Mouse (Mus musculus): ENCODE measurements at regions not wholly inside any gene's neighbourhood (a gene's known extent, or its start where the extent isn't known, plus 50 kb on each side); places are given as distances from the start of the nearest gene placed in this dataset.

DNA sequence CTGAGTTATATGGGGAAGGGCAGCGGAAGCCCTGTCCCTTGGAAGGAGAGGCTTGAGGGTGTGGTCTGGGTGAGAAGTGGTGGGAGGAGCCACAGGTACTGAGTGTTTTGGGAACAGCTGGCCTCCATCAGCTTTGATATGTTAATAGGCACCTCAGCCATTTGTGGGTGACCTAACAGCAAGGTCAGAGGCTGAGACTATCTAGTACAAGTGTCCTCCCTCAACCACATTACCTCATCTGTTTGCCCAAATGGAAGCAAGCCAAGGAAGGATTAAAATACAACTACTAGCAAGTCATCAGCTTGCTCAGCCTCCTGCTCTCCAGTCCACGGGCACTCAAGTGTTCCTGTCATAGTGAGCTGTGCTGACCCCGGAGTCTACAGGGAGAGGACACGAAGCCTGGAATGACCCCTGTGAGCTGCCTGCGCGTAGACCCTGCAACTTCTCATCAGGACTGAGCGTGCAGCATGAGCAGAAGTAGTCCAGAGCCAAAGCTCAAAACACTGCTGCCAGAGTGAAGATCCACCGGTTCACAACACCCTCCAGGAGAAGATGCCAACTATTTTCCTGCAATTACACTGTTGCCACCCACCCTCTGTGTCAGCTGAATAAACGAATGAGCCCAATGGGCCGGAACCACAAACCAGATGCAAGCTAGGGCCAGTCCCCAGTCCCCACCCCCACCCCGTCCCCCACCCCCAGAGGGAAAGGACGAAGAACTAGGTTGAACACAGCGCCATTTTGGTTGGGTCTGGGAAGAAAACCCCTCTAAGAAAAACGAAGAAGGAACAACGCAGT lies 239.6 kb downstream of the Qk start:
- DNase-seq (ENCODE audit: low spot score in 2 of 2), result no peak

DNA sequence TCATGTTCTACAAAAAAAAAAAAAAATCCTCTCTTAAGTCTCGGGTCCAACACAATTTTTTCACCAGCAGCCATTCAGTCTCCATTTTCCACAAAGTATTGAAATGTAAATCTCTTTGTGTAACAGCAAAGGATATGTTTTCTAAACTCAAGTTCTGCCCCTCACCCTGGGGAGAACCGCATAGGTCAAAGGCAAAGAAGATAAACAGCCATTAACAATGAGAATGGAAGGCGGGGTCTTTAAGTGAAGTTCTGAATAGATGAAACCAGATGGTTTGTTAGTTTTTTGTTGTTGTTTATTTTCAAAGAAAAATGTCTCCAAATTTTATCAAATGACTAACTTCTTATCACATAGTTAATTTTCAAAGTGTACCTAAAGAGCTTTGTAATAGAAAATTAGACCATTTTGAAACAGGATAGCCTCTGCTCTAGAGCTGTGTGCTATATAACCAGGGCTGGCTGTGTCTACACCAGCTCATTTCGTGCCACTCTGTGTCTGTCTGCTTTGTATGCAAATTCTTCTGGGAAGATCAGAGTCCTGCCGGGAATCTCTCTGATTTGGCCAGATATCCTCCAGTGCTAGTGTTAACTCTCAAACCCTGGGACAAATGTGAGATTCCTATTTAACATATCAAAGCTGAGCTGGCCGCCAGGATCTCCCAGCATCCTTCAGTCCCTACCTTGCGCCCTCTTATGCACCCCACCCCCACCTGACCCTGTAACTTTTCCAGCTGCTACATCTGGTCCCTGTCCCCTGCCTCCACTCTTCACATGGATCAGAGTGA lies 240.9 kb downstream of the Qk start:
- no peak for DNase-seq (ENCODE audit: low spot score in 2 of 2)

- DNase-seq (ENCODE audit: low spot score in 2 of 2), result no peak
Observed at GRCm38 (mm10) chr17:10073301-10073700, 246.4 kb downstream of the Qk start.

DNA sequence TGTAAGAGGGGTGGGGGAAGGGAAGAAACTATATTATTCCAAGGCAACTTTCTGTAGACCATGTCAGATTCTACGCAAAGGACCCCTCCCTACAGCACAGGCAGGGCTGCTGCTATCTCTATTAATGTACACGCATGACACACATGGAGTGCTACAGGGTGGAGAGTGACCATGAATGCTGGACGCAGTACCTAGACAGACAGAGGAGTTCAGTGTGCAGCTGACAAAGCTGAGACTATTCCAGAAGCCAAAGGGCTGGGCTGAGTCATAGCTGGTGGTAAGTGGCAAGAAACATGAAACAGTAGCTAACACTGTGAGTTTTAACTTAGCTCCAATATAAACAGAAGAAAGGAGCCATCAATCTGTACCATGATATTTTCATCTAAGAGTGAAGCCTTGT lies 250.4 kb downstream of the Qk start:
- DNase-seq (ENCODE audit: low spot score in 2 of 2), result no peak

DNA sequence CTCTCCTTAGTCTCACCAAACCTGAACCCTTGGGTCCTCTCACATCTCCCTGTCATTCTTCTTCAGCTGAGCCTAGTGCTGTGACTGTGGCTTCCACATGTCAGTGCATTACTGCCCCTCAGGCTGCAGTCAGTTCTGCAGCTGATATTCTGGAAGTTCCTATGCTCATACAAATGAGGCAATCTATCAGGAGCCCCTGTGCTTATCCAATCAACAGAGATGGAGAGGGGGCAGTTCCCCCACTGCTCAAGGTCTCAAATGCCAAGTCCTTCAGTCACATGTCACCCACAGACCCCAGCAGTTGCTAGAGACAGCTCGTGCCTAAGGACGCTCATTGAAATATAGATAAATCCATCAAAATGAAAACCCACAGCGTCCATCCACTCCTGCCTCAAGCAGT lies 254.5 kb downstream of the Qk start:
- DNase-seq (ENCODE audit: low spot score in 2 of 2), result no peak

DNA sequence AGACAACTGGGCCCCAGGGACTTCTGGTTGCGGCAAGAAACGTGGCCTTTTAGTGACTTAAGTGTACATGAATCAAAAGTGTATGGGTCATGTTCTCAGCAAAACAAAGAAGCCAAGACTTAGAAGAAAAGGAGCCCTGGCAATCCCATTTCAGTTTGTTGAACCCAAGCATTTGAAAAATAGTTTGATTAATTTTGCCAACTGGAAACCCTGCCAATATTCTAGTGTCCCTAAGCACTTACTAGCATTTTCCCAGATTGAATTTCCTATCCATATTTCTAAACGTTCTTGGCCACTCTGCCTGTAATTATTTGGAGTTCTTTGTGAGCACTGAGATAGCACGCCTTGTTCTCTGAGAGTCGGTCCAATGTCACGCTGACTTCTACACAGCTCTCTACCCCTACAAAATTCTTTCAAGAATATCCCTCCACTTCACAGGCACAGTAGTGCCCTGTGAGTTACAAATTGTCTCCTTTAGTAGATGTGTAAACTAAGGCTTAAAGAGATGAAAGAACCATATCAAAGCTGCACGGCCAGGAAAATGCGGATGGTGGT lies 257.0 kb downstream of the Qk start:
- DNase-seq (ENCODE audit: low spot score in 2 of 2), result no peak

GRCm38 (mm10) chr17:10057736-10058135 lies 261.9 kb downstream of the Qk start:
- no peak for DNase-seq (ENCODE audit: low spot score in 2 of 2)

DNA sequence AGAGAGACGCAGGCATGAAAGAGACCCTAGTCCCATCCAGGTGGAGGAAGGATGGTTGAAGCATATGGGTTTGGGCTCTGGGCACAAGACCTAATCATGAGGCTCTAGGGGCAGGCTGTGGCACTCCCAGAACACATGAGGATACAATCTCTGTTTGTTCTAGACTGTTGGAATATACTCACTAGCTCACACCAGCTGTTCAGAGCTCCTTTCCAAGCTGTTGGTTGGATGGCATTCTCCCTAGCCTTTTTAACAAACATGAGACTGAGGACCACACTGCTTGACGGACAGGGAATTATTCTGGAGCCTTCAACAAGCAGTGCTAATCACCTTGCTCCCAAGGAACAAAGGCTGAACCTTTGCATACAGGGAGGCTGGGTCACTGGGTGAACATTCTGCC lies 263.6 kb downstream of the Qk start:
- DNase-seq (ENCODE audit: low spot score in 2 of 2), result no peak

GRCm38 (mm10) chr17:10054375-10054774 lies 265.3 kb downstream of the Qk start:
- DNase-seq (ENCODE audit: low spot score in 2 of 2), result no peak

GRCm38 (mm10) chr17:10044336-10044735 lies 275.3 kb downstream of the Qk start:
- DNase-seq (ENCODE audit: low spot score in 2 of 2), result no peak

GRCm38 (mm10) chr17:10042042-10042652 lies 277.5 kb downstream of the Qk start:
- DNase-seq (ENCODE audit: low spot score in 2 of 2), result no peak

- DNase-seq (ENCODE audit: low spot score in 2 of 2), result no peak
Observed at GRCm38 (mm10) chr17:10040951-10041359, 278.7 kb downstream of the Qk start.

- DNase-seq (ENCODE audit: low spot score in 2 of 2), result no peak
Observed at GRCm38 (mm10) chr17:10040375-10040774, 279.3 kb downstream of the Qk start.

GRCm38 (mm10) chr17:10037799-10038445 lies 281.7 kb downstream of the Qk start:
- DNase-seq (ENCODE audit: low spot score in 2 of 2), result no peak

GRCm38 (mm10) chr17:10033510-10033909 lies 286.1 kb downstream of the Qk start:
- no peak for DNase-seq (ENCODE audit: low spot score in 2 of 2)

- DNase-seq (ENCODE audit: low spot score in 2 of 2), result no peak
Observed at GRCm38 (mm10) chr17:10031033-10031432, 288.6 kb downstream of the Qk start.

- no peak for DNase-seq (ENCODE audit: low spot score in 2 of 2)
Observed at GRCm38 (mm10) chr17:10026770-10027169, 292.9 kb downstream of the Qk start.

GRCm38 (mm10) chr17:10025212-10025611 lies 294.4 kb downstream of the Qk start:
- no peak for DNase-seq (ENCODE audit: low spot score in 2 of 2)

- no peak for DNase-seq (ENCODE audit: low spot score in 2 of 2)
Observed at GRCm38 (mm10) chr17:10024323-10024722, 295.3 kb downstream of the Qk start.

DNA sequence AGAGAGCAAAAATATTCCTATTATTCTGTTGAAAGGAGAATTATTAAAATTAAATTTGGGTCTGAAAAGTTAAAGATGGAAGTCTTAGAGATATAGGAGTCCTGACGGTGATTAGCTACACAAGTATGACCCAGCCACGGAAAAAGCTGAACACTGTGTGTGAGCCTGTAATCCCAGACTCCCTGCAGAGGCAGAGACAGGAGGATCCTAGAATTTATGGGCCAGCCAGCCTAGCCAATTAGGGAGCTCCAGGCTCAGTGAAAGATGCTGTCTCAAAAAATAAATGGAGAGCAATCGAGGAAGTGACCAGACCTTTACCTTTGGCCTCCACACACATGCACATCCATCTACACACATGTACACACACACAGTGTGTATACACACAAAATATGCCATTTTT lies 307.5 kb downstream of the Qk start:
- no peak for DNase-seq (ENCODE audit: low spot score in 2 of 2)

DNA sequence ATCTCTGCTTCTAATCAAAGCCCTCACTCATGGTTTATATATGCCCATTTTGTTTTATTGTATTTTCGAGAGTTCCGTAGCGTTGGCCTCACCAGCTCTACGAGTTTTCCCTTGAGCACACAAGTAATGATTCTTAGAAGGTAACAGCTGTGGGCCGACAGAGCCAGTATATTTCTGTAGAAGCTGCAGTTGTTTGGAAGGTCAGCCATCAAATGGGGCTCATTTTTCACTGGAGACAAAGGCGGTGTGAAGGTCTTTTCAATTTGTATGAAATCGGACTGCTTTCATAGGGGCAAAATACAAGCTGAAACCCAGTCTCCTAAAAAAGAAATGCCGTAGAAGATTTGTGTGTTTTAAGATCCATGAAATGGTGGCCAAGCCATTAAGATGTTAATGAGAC lies 307.9 kb downstream of the Qk start:
- no peak for DNase-seq (ENCODE audit: low spot score in 2 of 2)

GRCm38 (mm10) chr17:10001071-10001591 lies 318.5 kb downstream of the Qk start:
- no peak for DNase-seq (ENCODE audit: low spot score in 2 of 2)
